Mouse (Mus musculus) C2C12 (cell line): ENCODE data around the gene Zfp652. TPM values are rescaled to one million over a fixed set of nuclear protein-coding genes. Genes with fewer than 3 reads are reported as not detected.

Source experiments
- H3K27me3 ChIP-seq: one replicate; pipeline ENCODE4 v1.6.1; 2011; ENCODE audit not compliant: control insufficient read depth, insufficient read depth, insufficient read length
- H3K36me3 ChIP-seq: one replicate; pipeline ENCODE4 v1.6.1; 2011; ENCODE audit not compliant: control insufficient read depth, insufficient read depth
- H3K4me3 ChIP-seq: one replicate; pipeline ENCODE4 v1.5.1; 2011; ENCODE audit warnings: mild to moderate bottlenecking, control low read depth; ENCODE audit not compliant: poor library complexity, insufficient read depth, severe bottlenecking
- H3K79me2 ChIP-seq: one replicate; pipeline ENCODE4 v1.6.1; 2011; ENCODE audit not compliant: control insufficient read depth, insufficient read depth
- H3K79me3 ChIP-seq: one replicate; pipeline ENCODE4 v1.6.1; 2011; ENCODE audit warnings: low read depth, control low read depth
- H3ac ChIP-seq: one replicate; pipeline ENCODE3; 2011; ENCODE audit warnings: low read depth; ENCODE audit not compliant: control insufficient read depth, insufficient read length
- CEBPB ChIP-seq: IDR thresholded peaks from one replicate; pipeline ENCODE4 v1.6.1; 2011; ENCODE audit warnings: low read depth, mild to moderate bottlenecking, control low read depth, moderate library complexity
- CTCF ChIP-seq: IDR thresholded peaks from one replicate; pipeline ENCODE4 v1.5.1; 2011; ENCODE audit not compliant: control insufficient read depth, insufficient read depth, insufficient read length
- FOSL1 ChIP-seq: IDR thresholded peaks from one replicate; pipeline ENCODE4 v1.8.0; 2011; ENCODE audit warnings: mild to moderate bottlenecking, low read length; ENCODE audit not compliant: poor library complexity, insufficient read depth, severe bottlenecking
- MAX ChIP-seq: IDR thresholded peaks from one replicate; pipeline ENCODE4 v1.6.1; 2011; ENCODE audit warnings: mild to moderate bottlenecking, control low read depth
- MYOD1 ChIP-seq: IDR thresholded peaks from one replicate; pipeline ENCODE4 v1.6.1; 2011; ENCODE audit warnings: low read depth; ENCODE audit not compliant: control insufficient read depth, insufficient read length
- MYOG ChIP-seq: IDR thresholded peaks from one replicate; pipeline ENCODE4 v1.6.1; 2011; ENCODE audit not compliant: control insufficient read depth, insufficient read length; ENCODE audit errors: extremely low read depth
- USF1 ChIP-seq: IDR thresholded peaks from one replicate; pipeline ENCODE4 v1.6.1; 2011; ENCODE audit warnings: low read depth, mild to moderate bottlenecking, control low read depth, moderate library complexity
- polyA plus RNA-seq: library from polyadenylated mRNA; unstranded; fragments of >200 nt; fragmentation: generic; extraction: Trizol; gene quantifications from one replicate; pipeline ENCODE4 v1.2.1, GENCODE M21; 2012; ENCODE audit warnings: missing spikeins

Zfp652 gene
- polyA plus RNA-seq, 1 experiment, result 4.8 TPM

DNA sequence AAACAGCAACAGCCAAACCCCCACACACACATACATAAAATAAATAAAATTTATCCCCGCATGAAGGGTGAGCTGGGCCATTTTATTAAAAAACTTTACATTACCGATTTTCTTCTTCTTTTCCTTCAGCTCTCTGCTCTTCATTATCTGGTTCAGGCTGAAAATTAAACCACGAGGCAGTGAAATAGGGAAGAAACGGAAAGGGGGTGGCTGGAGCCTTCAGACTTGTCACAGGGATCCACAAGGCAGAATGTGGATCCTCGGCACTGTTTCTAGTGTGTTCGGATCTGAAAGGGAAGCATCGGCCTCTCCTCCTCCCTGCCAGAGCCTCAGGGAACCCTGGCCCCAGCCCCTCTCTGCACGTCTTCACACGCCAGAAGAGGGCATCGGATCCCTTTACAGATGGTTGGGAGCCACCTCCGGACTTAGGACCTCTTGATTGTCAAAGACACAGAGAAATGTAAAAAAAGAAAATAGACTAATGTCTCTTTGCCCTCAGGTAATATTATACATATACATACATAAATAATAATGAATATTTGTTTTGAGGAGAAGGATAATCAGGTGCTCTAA is 25.3 kb upstream of the Zfp652 start:
- no peaks in the 10 kb centered on the region for H3K79me3 ChIP-seq
- peaks cover 4% of the 10 kb centered on the region for H3K36me3 ChIP-seq
- no peak overlapping the region for H3ac ChIP-seq
- TF ChIP-seq CTCF (no peak), FOSL1 (no peak), MYOG (no peak), USF1 (no peak), MAX (no peak), CEBPB (no peak), MYOD1 (no peak)
- no peaks in the 10 kb centered on the region for H3K27me3 ChIP-seq
- H3K79me2 ChIP-seq, result no peaks in the 10 kb centered on the region
- H3K4me3 ChIP-seq, result no peak overlapping the region

DNA sequence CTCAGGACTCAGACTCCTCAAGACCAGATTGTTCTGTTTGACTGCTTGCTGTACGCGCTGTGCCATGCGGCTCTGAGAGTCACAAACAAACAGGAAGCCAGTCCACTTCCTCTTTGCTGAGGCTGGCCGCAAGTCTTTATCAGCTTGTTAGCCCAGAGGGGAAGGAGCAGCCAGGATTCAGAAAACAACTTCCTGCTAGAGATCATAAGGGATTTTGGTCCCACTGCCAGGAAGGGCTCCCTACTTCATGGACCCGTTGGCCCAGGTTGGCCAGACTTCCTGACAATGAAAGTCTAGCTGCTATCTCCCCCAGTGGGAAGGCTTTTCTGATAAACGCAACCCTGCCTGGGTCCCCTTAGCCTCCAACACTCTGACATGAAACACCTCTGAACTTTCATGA is 24.0 kb upstream of the Zfp652 start:
- Histone ChIP-seq H3ac (no peak overlapping the region), H3K36me3 (no peaks in the 10 kb centered on the region), H3K79me3 (no peaks in the 10 kb centered on the region), H3K27me3 (peaks cover 6% of the 10 kb centered on the region), H3K4me3 (no peak overlapping the region), H3K79me2 (no peaks in the 10 kb centered on the region)
- TF ChIP-seq MAX (no peak), USF1 (no peak), FOSL1 (no peak), CEBPB (no peak), CTCF (no peak), MYOG (no peak), MYOD1 (no peak)

DNA sequence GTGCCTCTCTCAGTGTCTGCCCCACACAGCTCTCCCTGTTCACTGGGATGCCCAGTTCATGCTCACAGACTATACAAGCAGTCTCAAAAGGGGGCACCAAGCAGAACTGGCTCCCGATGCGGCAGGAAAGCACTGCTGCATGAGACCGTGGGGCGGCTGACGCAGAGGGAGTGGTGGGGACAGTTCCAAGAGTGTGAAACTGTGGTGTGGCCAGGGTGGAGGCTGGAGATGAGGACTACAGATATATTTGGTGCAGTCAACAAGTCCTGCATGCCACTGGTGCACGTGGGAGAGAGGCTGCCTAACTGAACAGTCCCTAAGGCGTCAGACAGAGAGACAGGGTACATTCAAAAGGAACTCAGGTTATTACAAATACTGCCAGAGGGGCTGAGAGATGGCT is 23.5 kb upstream of the Zfp652 start:
- Histone ChIP-seq H3ac (no peak overlapping the region), H3K79me2 (no peaks in the 10 kb centered on the region), H3K4me3 (no peak overlapping the region), H3K79me3 (no peaks in the 10 kb centered on the region), H3K27me3 (peaks cover 6% of the 10 kb centered on the region), H3K36me3 (no peaks in the 10 kb centered on the region)
- TF ChIP-seq USF1, result no peak
- TF ChIP-seq FOSL1, result no peak
- TF ChIP-seq MYOG, result no peak
- no peak for TF ChIP-seq CEBPB
- no peak for TF ChIP-seq MYOD1
- TF ChIP-seq MAX, result no peak

DNA sequence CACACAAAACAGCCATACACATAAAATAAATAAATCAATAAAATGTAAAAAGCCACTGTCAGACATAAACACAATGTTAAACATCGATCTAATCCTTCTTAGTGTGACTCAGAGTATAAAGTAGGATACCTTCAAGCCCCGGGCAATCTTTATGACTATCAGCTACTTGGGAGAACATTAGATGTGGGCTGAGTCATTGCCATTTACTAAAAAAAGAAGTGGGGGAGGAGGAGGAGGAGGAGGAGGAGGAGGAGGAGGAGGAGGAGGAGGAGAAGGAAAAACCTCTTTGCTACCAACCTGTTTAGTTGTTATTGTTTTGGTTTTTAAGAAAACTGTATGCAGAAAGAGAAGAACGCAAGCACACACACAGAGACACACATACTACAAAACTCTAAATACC is 22.9 kb upstream of the Zfp652 start:
- Histone ChIP-seq H3K4me3 (no peak overlapping the region), H3K79me3 (no peaks in the 10 kb centered on the region), H3K27me3 (peaks cover 7% of the 10 kb centered on the region), H3K79me2 (no peaks in the 10 kb centered on the region), H3K36me3 (no peaks in the 10 kb centered on the region), H3ac (no peak overlapping the region)
- TF ChIP-seq MYOG (no peak), USF1 (no peak), MAX (no peak), CTCF (no peak), FOSL1 (no peak), CEBPB (no peak), MYOD1 (no peak)

DNA sequence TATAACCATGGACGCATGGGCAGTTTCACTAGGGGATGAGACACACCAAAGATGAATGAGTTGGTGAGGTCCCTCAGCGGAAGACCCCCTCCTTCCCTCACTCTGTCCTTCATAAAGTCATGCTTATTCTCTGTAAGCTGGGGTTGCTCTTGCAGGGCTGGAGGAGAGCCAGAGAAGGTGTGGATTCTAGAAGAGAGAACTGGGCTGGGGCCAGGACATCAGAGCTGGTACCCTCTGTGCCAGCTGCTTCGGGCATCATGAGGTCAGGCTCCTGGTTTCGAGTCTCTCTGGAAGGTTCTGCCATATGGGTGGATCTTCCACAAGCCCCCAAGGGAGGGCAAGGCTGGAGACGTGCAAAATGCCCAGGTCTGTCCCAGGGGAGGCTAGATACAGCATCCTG is 13.9 kb upstream of the Zfp652 start:
- Histone ChIP-seq H3K27me3 (peaks cover 26% of the 10 kb centered on the region), H3K79me2 (no peaks in the 10 kb centered on the region), H3K4me3 (no peak overlapping the region), H3K36me3 (no peaks in the 10 kb centered on the region), H3K79me3 (no peaks in the 10 kb centered on the region), H3ac (no peak overlapping the region)
- no peak for TF ChIP-seq MAX
- no peak for TF ChIP-seq CTCF
- TF ChIP-seq CEBPB, result no peak
- TF ChIP-seq MYOD1, result no peak
- TF ChIP-seq USF1, result no peak
- TF ChIP-seq MYOG, result no peak
- no peak for TF ChIP-seq FOSL1

DNA sequence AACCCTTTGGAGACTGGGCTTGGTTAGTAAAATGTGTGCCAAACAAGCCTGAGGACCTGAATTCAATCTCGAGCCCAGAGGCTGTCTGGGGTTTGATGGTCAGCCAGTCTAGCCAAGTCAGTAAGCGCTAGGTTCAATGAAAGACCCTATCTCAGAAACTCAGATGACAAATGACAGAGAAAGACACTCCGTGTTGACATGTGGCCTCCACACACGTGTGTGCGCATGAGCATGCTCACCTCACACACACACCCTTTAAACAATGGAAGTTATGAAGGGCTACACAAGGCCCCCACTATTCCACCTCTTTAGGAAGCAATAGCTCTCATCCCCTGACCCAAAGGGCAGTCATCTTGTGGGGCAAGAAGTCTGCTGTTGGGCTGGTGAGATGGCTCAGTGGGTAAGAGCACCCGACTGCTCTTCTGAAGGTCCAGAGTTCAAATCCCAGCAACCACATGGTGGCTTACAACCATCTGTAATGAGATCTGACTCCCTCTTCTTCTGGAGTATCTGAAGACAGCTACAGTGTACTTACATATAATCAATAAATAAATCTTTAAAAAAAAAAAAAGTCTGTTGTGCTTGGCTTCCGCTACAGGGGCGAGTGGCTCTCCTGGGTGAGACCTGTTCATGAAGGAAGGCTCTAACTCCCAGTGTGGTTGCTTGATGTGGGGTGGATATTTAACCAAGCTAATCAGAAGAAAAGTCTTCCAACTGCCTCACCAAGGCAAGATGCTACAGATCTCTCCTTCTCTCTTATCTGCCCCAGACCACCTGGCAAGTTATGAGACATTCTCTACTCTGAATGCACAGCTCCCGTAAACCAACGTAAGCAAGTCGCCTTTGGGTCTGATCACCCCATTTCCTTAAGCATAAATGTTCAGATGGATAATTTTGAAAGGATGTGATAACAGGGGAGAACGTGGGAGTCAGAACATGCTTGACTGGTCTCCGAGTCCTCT is 11.4 kb upstream of the Zfp652 start:
- Histone ChIP-seq H3ac (no peak overlapping the region), H3K79me2 (no peaks in the 10 kb centered on the region), H3K36me3 (no peaks in the 10 kb centered on the region), H3K4me3 (no peak overlapping the region), H3K27me3 (peaks cover 27% of the 10 kb centered on the region), H3K79me3 (no peaks in the 10 kb centered on the region)
- TF ChIP-seq CTCF (no peak), MAX (no peak), USF1 (no peak), FOSL1 (no peak), MYOG (no peak), CEBPB (no peak), MYOD1 (no peak)
